ENCODE assay signal across 20 mouse cellular contexts in the genomic region with DNA sequence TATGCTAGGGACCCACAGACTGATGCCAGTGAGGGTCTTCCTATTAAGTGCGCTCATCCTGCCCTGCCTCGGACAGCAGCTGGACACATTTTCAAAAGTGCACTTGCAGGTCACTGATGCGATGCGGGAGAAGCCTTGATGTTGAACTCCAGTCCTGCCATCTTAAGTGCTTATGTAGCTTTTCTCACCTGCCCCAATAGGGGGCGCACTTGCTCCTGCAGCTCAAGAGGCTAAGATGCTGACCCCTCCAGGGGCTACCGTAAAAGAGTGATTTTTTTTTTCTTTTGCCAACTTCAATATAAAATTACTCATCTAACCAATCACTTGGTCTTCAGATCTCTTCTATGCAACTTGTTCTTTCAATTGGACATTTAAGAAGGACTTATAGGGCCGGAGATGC.
A peak's percentile ranks its signal among the peaks of the same experiment; 100 is the strongest.
DNase-seq lines count a peak whose midpoint lies in the region; TF ChIP-seq lines count a peak whose summit lies in the region.
"Had no signal": no experiment of that assay in that cellular context is flagged by ENCODE, and none has a peak within 500 bp of the region (broad histone marks: within the 10 kb centered on the region; RNA-seq: fewer than 3 reads in every experiment).

No protein-coding gene starts in this region.

- peak; percentile 41 for TF ChIP-seq CTCF in left cerebral cortex, adult 2 months (IDR thresholded peaks at IDR 0.05)
- peak; percentile 50 for TF ChIP-seq CTCF in bone marrow, adult 2 months (IDR thresholded peaks at IDR 0.05; ENCODE audit: control insufficient read depth, insufficient read depth, low read length)

- no peak overlapping the region for H3K4me3 ChIP-seq in left cerebral cortex, adult 2 months
- H3K4me3 ChIP-seq in bone marrow, adult 2 months (replicated peaks; ENCODE audit: control insufficient read depth, low read depth, low read length): no peak overlapping the region
- H3K4me3 ChIP-seq: embryonic facial prominence, embryonic 13.5 days; forebrain, embryonic 12.5 days; heart, embryonic 15.5 days; hindbrain, embryonic 13.5 days; limb, embryonic 12.5 days; midbrain, embryonic 15.5 days; neural tube, embryonic 13.5 days had no signal

- H3K27ac ChIP-seq in left cerebral cortex, adult 2 months: no peak overlapping the region
- no peak overlapping the region for H3K27ac ChIP-seq in bone marrow, adult 2 months (ENCODE audit: control insufficient read depth, insufficient read depth, low read depth, low read length, poor library complexity)
- H3K27ac ChIP-seq: embryonic facial prominence, embryonic 13.5 days; forebrain, embryonic 12.5 days; heart, embryonic 15.5 days; hindbrain, embryonic 13.5 days; limb, embryonic 12.5 days; midbrain, embryonic 15.5 days; neural tube, embryonic 13.5 days had no signal

- intact Hi-C loops in left cerebral cortex, adult 2 months (cut with DNase I): no loop called here

- peaks cover 4% of the 10 kb centered on the region; the same call in 1 of the 2 replicates for H3K4me1 ChIP-seq in bone marrow, adult 2 months (ENCODE audit: control insufficient read depth, insufficient read depth, low read length)
- H3K4me1 ChIP-seq: limb, embryonic 12.5 days had no signal

- no peak for DNase-seq in left cerebral cortex, adult 2 months (ENCODE audit: extremely low spot score in 1 of 2, low spot score in 2 of 2)
- DNase-seq in left cerebral cortex, adult 18-20 months (ENCODE audit: low spot score in 2 of 2): no peak
- peak; percentile 29 for DNase-seq in 416B (ENCODE audit: low read depth)
- DNase-seq in B cell, adult 2 months: peak; percentile 31 to 32
- DNase-seq in embryo, embryonic 10.5 days (ENCODE audit: low spot score): no peak
- DNase-seq in cerebellum, postnatal 25 days: no peak
- DNase-seq: adrenal gland, adult 8-10 months; cerebellum, postnatal 36 days; gastrocnemius, postnatal 25 days; kidney, postnatal 10 days; lung, postnatal 4 days; right cerebral cortex, adult 18-20 months had no signal

- no peak for TF ChIP-seq POLR2A in bone marrow, adult 2 months (IDR thresholded peaks at IDR 0.05; ENCODE audit: borderline replicate concordance, control insufficient read depth, low read depth, low read length)

- 87% methylated on average over 7 of the region's 7 CpGs for WGBS in bone marrow, adult 2 months

Comparison
In these comparisons a context has a peak if more than half of its experiments do, and no peak if none do; other contexts are left out.
1. DNase-seq: peak in 416B (single experiment) and B cell, adult 2 months (2 of 2); none in left cerebral cortex, adult 2 months (0 of 2), left cerebral cortex, adult 18-20 months (0 of 2), embryo, embryonic 10.5 days (single experiment) and cerebellum, postnatal 25 days (0 of 2).